Mouse (Mus musculus) liver, embryonic 16.5 days (tissue): Measurements from ENCODE around the gene Gm49387. TPM values are rescaled to one million over a fixed set of nuclear protein-coding genes. Genes with fewer than 3 reads are reported as not detected.

Source experiments
- ATAC-seq: fragments of 200-750 bp; cut with Nextera tagmentation; 2 replicates; pipeline ENCODE4 v1.8.0; 2017; ENCODE audit warnings: low read depth, mild to moderate bottlenecking, moderate number of reproducible peaks, moderate library complexity
- H3K27ac ChIP-seq: fragments of 300-500 bp; sonication (generic); 2 replicates; pipeline ENCODE4 v1.5.1; 2014; ENCODE audit warnings: mild to moderate bottlenecking, low read length
- H3K27me3 ChIP-seq: fragments of 300-500 bp; sonication (generic); 2 replicates; pipeline ENCODE4 v1.6.1; 2014; ENCODE audit warnings: low read depth, low read length, mixed read lengths; ENCODE audit not compliant: control insufficient read depth, insufficient read depth
- H3K36me3 ChIP-seq: fragments of 300-500 bp; sonication (generic); 2 replicates; pipeline ENCODE4 v1.6.1; 2014; ENCODE audit warnings: mild to moderate bottlenecking; ENCODE audit not compliant: control insufficient read depth, insufficient read depth
- H3K4me1 ChIP-seq: fragments of 300-500 bp; sonication (generic); 2 replicates; pipeline ENCODE4 v1.6.1; 2014; ENCODE audit warnings: low read depth, low read length, mixed read lengths; ENCODE audit not compliant: control insufficient read depth
- H3K4me2 ChIP-seq: fragments of 300-500 bp; sonication (generic); 2 replicates; pipeline ENCODE4 v1.6.1; 2014; ENCODE audit warnings: low read depth, low read length, mixed read lengths
- H3K4me3 ChIP-seq: fragments of 300-500 bp; sonication (generic); 2 replicates; pipeline ENCODE4 v1.5.1; 2014; ENCODE audit warnings: low read depth, mild to moderate bottlenecking, low read length
- H3K9ac ChIP-seq: fragments of 300-500 bp; sonication (generic); 2 replicates; pipeline ENCODE4 v1.6.1; 2014; ENCODE audit warnings: low read depth, low read length
- H3K9me3 ChIP-seq: fragments of 300-500 bp; sonication (generic); replicated peaks from 2 replicates; pipeline ENCODE4 v1.6.1; 2016; ENCODE audit warnings: low read length; ENCODE audit not compliant: control insufficient read depth
- WGBS: fragments of 180-500 bp; shearing (Covaris S2); extraction: QIAGEN DNeasy Blood & Tissue Kit; methylation state at CpG from one replicate; pipeline ENCODE4 v1.1.7; 2014; ENCODE audit not compliant: insufficient replicate concordance; 5-methylcytosine and 5-hydroxymethylcytosine counted together
- polyA plus RNA-seq: library from polyadenylated mRNA; unstranded; fragments of >200 nt; fragmentation: Nextera tagmentation; extraction: Ambion mirVana; gene quantifications from 2 replicates; pipeline ENCODE4 v1.2.1, GENCODE M21; 2015

Gene Gm49387
- 2.1 and 5.1 TPM in 2 replicates for polyA plus RNA-seq

GRCm38 (mm10) chr14:31640346-31640889, at the start of gene Gm49387:
TSS of gene Gm49387 (minus strand) at chr14:31640878.
- H3K4me1 ChIP-seq: peaks cover 13% of the 10 kb centered on the region

GRCm38 (mm10) chr14:31686231-31686630, 45.6 kb upstream of the Gm49387 start:
- Histone ChIP-seq H3K4me2 (no peak overlapping the region), H3K27ac (no peak overlapping the region), H3K9ac (no peak overlapping the region), H3K4me1 (no peaks in the 10 kb centered on the region), H3K4me3 (no peak overlapping the region), H3K36me3 (no peaks in the 10 kb centered on the region), H3K27me3 (no peaks in the 10 kb centered on the region), H3K9me3 (no peaks in the 10 kb centered on the region)
- WGBS: 87% methylated on average over 1 of the region's 1 CpGs
- no peak for ATAC-seq

More at GRCm38 (mm10) chr14:31640346-31640889, at the start of gene Gm49387:
- Histone ChIP-seq H3K9me3 (no peaks in the 10 kb centered on the region), H3K4me3 (peak within 1 kb of the TSS; percentile 82), H3K9ac (peak within 1 kb of the TSS; percentile 82), H3K27ac (peak within 1 kb of the TSS; percentile 90), H3K36me3 (no peaks in the 10 kb centered on the region), H3K4me2 (peak within 1 kb of the TSS; percentile 87), H3K27me3 (no peaks in the 10 kb centered on the region)
- ATAC-seq: peak; percentile 1; the same call in 1 of the 2 replicates
- WGBS: 4% methylated on average over 26 of the region's 26 CpGs

DNA sequence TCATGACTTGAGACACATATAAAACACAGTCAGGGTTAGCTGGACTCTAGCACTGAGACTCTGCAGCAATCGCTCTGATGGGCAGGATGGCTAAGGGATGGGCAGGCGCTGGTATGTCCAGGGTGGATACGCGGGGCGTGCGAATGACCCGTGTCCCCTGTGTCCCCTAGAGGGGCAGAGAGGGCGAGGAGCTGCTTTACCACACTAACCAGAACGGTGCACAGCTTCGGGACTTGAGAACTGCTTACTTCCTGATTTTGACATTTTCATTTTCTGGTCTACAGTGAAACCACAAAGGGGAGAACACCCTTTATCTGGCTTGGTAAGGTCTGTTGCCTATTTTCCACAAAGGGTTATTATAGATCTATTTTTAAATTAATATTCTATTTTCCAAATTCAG, 45.0 kb upstream of the Gm49387 start:
- Histone ChIP-seq H3K9ac (no peak overlapping the region), H3K9me3 (no peaks in the 10 kb centered on the region), H3K27ac (peak overlapping the region; percentile 21; the same call in 1 of the 2 replicates), H3K27me3 (no peaks in the 10 kb centered on the region), H3K4me2 (0 out of 2 replicates have a peak overlapping the region, but pooled peaks have one; percentile 38), H3K4me1 (no peaks in the 10 kb centered on the region), H3K4me3 (no peak overlapping the region), H3K36me3 (no peaks in the 10 kb centered on the region)
- WGBS: 15% methylated on average over 10 of the region's 10 CpGs
- ATAC-seq: no peak

- ATAC-seq: no peak
- H3K27ac ChIP-seq: peak overlapping the region; percentile 38
- H3K27me3 ChIP-seq: no peaks in the 10 kb centered on the region
- H3K9ac ChIP-seq: no peak overlapping the region
- no peaks in the 10 kb centered on the region for H3K9me3 ChIP-seq
- no peaks in the 10 kb centered on the region for H3K4me1 ChIP-seq
- no peaks in the 10 kb centered on the region for H3K36me3 ChIP-seq
- H3K4me3 ChIP-seq: no peak overlapping the region
- 19% methylated on average over 7 of the region's 7 CpGs for WGBS
- H3K4me2 ChIP-seq: 0 out of 2 replicates have a peak overlapping the region, but pooled peaks have one; percentile 5
Observed at GRCm38 (mm10) chr14:31684343-31685040, 43.8 kb upstream of the Gm49387 start.

DNA sequence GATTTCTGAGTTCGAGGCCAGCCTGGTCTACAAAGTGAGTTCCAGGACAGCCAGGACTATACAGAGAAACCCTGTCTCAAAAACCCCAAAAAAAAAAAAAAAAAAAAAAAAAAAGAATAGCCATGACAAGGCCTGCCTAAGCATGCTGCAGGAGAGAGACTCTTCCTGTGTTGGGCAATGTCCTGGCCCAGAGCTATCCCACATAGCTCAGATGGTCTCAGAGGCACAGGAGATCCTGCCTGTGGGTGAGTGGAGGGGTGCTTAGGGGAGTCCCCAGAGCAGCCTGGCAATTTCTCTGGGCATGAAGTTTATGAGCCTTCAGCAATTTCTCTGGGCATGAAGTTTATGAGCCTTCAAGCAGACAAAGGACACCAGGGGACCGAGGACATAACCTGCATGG, 42.9 kb upstream of the Gm49387 start:
- no peak for ATAC-seq
- no peaks in the 10 kb centered on the region for H3K27me3 ChIP-seq
- no peaks in the 10 kb centered on the region for H3K4me1 ChIP-seq
- H3K9me3 ChIP-seq: no peaks in the 10 kb centered on the region
- no peak overlapping the region for H3K9ac ChIP-seq
- 51% methylated on average over 2 of the region's 2 CpGs for WGBS
- H3K4me2 ChIP-seq: no peak overlapping the region
- no peak overlapping the region for H3K4me3 ChIP-seq
- H3K36me3 ChIP-seq: no peaks in the 10 kb centered on the region
- H3K27ac ChIP-seq: no peak overlapping the region

- H3K36me3 ChIP-seq: no peaks in the 10 kb centered on the region
- H3K4me1 ChIP-seq: no peaks in the 10 kb centered on the region
- H3K4me2 ChIP-seq: no peak overlapping the region
- H3K9ac ChIP-seq: no peak overlapping the region
- ATAC-seq: no peak
- H3K27me3 ChIP-seq: no peaks in the 10 kb centered on the region
- no peaks in the 10 kb centered on the region for H3K9me3 ChIP-seq
- WGBS: 50% methylated on average over 5 of the region's 5 CpGs
- no peak overlapping the region for H3K27ac ChIP-seq
- H3K4me3 ChIP-seq: no peak overlapping the region
Observed at GRCm38 (mm10) chr14:31681931-31682555, 41.4 kb upstream of the Gm49387 start.

DNA sequence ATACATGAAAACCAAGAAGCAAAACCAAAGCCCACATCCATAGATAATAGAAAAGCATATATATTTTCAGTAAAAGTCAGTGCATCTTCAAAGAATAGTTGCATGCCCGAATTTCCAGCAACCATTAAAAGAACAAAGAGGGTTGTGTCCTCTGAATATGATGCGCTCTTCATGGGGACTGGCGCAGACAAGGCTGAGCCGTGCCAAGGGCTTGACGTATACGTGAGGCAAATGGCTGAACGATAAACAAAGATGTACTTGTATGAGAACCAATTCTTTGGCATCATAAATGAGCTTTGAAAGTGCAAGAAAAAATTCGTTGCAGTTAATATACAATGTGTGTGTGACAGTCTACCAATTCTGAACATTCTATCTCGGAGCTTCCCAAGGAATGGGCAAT, 40.6 kb upstream of the Gm49387 start:
- Histone ChIP-seq H3K4me2 (no peak overlapping the region), H3K27ac (no peak overlapping the region), H3K4me3 (no peak overlapping the region), H3K36me3 (no peaks in the 10 kb centered on the region), H3K4me1 (no peaks in the 10 kb centered on the region), H3K27me3 (no peaks in the 10 kb centered on the region), H3K9me3 (no peaks in the 10 kb centered on the region), H3K9ac (no peak overlapping the region)
- no peak for ATAC-seq
- 68% methylated on average over 9 of the region's 9 CpGs for WGBS

- Histone ChIP-seq H3K4me3 (no peak overlapping the region), H3K9me3 (no peaks in the 10 kb centered on the region), H3K27ac (no peak overlapping the region), H3K4me2 (no peak overlapping the region), H3K4me1 (no peaks in the 10 kb centered on the region), H3K9ac (no peak overlapping the region), H3K27me3 (no peaks in the 10 kb centered on the region), H3K36me3 (no peaks in the 10 kb centered on the region)
- ATAC-seq: no peak
- 47% methylated on average over 3 of the region's 3 CpGs for WGBS
Observed at GRCm38 (mm10) chr14:31680656-31681055, 40.0 kb upstream of the Gm49387 start.
